Mouse (Mus musculus): Measurements from ENCODE around the gene Pde3a.

The Pde3a gene

DNA sequence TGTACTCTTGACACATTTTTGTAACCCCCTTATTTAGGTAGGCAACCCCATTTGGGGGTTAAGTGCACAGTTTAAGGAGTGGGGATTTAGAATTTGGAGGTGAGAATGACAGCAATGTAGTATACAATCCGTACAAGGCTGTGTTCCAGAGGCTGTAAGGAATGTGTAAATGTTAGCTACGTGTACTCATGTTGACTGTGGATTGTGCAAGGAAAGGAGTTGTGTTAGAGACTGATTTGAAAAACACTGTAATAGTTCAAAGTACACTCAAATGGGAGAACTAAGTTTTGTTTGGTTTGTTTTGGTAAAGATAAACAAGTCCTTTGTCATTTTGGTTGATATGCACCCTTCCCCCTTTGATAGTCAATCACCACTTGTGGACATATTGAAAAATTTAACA lies 273.5 kb downstream of the Pde3a start:
- DNase-seq = no peak

DNA sequence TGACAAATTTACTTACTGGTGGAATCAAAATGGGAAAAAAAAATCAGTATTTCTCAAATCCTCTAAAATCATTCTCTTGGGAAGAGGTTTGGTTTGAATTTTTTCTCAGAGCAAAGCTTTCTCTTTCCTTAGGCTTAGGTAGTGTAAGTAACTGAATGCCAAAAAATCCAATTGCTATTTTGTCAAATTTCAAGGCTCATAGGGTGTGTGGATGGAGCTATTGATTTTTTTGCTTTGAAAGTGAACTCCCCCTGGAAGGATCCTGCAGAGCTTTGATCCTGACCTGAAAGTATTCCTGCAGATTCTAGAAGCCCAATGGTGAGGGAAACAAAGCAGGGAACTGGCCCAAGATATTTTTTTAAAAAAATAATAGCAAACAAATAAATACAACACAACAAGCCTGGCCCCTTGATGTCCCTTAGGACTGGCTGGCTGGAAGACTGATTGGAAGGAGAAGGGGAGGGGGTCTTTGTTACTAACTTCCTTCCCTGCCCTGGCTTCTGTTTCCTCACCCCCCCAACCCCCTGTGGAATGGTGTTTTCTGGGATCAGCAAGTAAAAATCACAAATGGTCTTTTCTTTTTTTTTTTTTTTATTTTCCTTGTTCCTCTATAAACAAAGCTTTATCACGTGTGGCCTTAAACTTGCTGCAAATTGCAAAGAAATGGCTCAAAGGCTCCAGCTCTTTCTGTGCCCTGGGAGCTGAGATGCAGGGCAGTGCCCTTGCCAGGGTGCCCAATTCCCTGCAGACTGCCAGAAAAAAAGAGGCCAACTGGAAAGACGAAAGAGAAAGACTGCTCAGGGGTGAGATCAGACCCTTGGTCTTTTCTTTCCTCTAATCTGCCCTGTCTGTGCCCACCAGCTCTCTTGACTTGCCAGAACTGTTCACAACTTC lies 274.9 kb downstream of the Pde3a start, which contains the start of gene Slco1c1:
Gene Slco1c1 (plus strand): TSS at position 622 of the 894 bp plus-strand sequence.
- DNase-seq = no peak

DNA sequence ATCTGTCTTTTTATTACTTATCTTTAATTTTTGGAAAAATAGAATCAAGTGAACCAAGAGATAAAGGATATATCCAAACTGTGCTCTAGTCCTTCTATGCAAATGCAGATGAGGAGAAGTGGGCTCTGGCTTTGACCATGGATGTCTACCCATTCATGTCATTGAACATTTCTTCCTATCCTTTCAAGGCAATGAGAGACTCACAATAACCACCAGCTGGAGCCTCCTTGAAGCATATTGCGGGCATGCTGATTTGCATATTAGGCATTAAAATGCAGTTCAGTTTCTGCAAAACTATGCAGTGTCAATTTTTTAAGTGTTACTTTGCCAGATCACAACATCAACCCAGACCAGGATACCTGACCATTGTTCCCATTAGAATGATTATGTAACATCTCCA lies 276.7 kb downstream of the Pde3a start:
- no peak for DNase-seq

DNA sequence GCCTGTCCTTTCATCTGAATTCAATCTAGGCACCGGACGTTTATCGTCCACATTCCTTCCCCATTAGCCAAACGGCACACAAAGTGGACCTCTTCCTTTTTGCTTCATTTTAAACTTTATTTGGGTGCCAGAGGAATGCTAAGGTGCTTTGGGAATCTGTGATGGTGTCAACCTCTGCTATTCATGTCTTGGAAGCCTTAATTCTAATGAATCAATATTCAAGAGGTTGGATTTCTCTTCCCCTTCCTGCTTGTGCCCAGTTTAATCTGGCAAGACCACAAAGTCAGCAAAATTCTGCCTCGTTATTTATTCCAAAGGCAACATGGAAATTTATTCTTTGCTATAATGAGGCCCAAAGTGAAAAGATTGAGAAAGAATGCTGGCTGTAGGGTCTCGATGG lies 281.8 kb downstream of the Pde3a start:
- DNase-seq = no peak

DNA sequence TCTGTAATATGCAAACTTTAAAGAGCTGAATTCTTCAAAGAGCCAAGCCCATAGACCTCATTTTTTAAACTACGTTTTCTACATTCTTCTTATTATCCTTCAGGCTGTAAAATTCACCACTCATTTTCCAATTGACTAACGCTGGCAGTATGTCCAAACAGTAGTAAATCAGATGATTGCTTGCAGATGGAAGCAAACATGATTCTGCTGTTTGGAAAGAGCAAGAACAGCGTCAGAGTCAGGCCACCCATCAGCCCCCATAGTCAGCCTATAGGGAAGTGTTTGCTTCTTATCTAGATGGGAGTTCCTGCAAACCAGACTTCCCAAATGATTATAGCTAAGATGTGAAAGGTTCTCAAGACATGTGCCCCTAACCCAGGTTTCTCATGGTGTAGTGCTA lies 288.2 kb downstream of the Pde3a start:
- DNase-seq = no peak

DNA sequence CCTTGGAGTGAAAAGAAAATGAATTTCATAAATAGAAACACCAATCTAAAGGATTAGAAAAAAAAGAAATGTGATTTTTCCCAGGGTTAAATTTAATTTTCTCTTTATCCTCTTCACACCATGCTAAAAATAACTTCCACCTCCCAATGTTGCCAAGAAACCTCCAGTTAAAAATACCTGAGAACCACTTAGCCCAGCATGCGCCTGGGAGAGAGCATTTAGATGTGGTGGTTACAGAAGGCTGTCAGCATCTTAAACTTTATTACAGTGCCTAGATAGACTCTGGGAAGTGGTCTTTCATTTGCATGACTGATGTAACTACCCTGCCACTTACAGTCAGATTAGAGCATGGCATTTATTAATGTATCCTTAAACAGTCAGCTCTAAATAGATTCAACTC lies 292.1 kb downstream of the Pde3a start:
- no peak for DNase-seq

DNA sequence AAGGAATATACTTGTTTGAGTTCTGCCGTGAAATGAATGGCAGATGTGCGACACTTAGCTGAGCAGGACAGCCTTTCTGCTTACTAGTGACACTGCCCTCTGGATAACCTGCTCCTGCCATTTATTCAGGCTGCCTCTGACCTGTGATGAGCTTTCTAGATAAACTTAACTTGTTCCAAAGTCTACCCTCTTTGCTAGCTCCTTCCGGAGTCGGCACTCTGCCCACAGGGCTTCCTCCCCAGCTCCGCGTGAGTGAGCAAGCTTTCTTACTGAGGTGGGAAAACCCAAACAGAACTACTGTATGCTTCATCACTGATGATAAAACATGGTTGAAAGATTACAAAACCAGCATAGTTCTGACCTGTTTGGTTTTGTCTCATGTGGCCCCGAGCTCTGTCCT lies 294.3 kb downstream of the Pde3a start:
- DNase-seq = no peak

Measured in spleen, adult 18-20 months (tissue).